Mouse (Mus musculus) lung, embryonic 16.5 days (tissue): ENCODE results near the gene Mrpl50. TPM values are rescaled to one million over a fixed set of nuclear protein-coding genes. Genes with fewer than 3 reads are reported as not detected.

Source experiments
- ATAC-seq: fragments of 200-750 bp; cut with Nextera tagmentation; 2 replicates; pipeline ENCODE4 v1.8.0; 2017; ENCODE audit warnings: low read depth, mild to moderate bottlenecking, moderate library complexity
- H3K27ac ChIP-seq: fragments of 300-500 bp; sonication (generic); 2 replicates; pipeline ENCODE4 v1.5.1; 2014; ENCODE audit warnings: mild to moderate bottlenecking, control low read depth, low read length
- H3K27me3 ChIP-seq: fragments of 300-500 bp; sonication (generic); 2 replicates; pipeline ENCODE4 v1.6.1; 2014; ENCODE audit warnings: low read depth, low read length, mixed read lengths; ENCODE audit not compliant: control insufficient read depth, insufficient read depth
- H3K36me3 ChIP-seq: fragments of 300-500 bp; sonication (generic); 2 replicates; pipeline ENCODE4 v1.6.1; 2014; ENCODE audit warnings: low read length; ENCODE audit not compliant: control insufficient read depth, insufficient read depth
- H3K4me1 ChIP-seq: fragments of 300-500 bp; sonication (generic); replicated peaks from 2 replicates; pipeline ENCODE4 v1.6.1; 2014; ENCODE audit warnings: low read length, mixed read lengths; ENCODE audit not compliant: control insufficient read depth, insufficient read depth
- H3K4me2 ChIP-seq: fragments of 300-500 bp; sonication (generic); 2 replicates; pipeline ENCODE4 v1.6.1; 2014; ENCODE audit warnings: low read depth, low read length, control low read depth
- H3K4me3 ChIP-seq: fragments of 300-500 bp; sonication (generic); 2 replicates; pipeline ENCODE4 v1.5.1; 2014; ENCODE audit warnings: mild to moderate bottlenecking, low read length, control low read depth
- H3K9ac ChIP-seq: fragments of 300-500 bp; sonication (generic); 2 replicates; pipeline ENCODE4 v1.6.1; 2014; ENCODE audit warnings: low read length, control low read depth
- H3K9me3 ChIP-seq: fragments of 300-500 bp; sonication (generic); 2 replicates; pipeline ENCODE4 v1.6.1; 2016; ENCODE audit warnings: low read length; ENCODE audit not compliant: control insufficient read depth
- WGBS: fragments of 180-500 bp; shearing (Covaris S2); extraction: QIAGEN DNeasy Blood & Tissue Kit; methylation state at CpG from one replicate; pipeline ENCODE4 v1.1.7; 2014; 5-methylcytosine and 5-hydroxymethylcytosine counted together
- polyA plus RNA-seq: library from polyadenylated mRNA; unstranded; fragments of >200 nt; fragmentation: Nextera tagmentation; extraction: Ambion mirVana; gene quantifications from 2 replicates; pipeline ENCODE4 v1.2.1, GENCODE M21; 2015

The Mrpl50 gene
- 62.1 and 64.7 TPM in 2 replicates for polyA plus RNA-seq

- Histone ChIP-seq H3K27me3 (no peaks in the 10 kb centered on the region), H3K4me1 (peaks cover 13% of the 10 kb centered on the region), H3K36me3 (peaks cover 5% of the 10 kb centered on the region), H3K27ac (peak within 1 kb of the TSS; percentile 66), H3K4me2 (peak within 1 kb of the TSS; percentile 75), H3K9ac (peak within 1 kb of the TSS; percentile 89), H3K4me3 (peak within 1 kb of the TSS; percentile 87), H3K9me3 (no peaks in the 10 kb centered on the region)
- WGBS, result under 1% methylated on average over 41 of the region's 41 CpGs
- ATAC-seq, result peak; percentile 100
Observed at GRCm38 (mm10) chr4:49520572-49521340, at the start of gene Mrpl50, which contains the start of gene Zfp189. TSS of gene Mrpl50 (minus strand) at chr4:49521093. TSS of gene Zfp189 (plus strand) at chr4:49521176.

GRCm38 (mm10) chr4:49567613-49568012 is 46.7 kb upstream of the Mrpl50 start:
- 14% methylated on average over 3 of the region's 3 CpGs for WGBS
- no peaks in the 10 kb centered on the region for H3K27me3 ChIP-seq
- no peak overlapping the region for H3K27ac ChIP-seq
- no peak overlapping the region for H3K4me3 ChIP-seq
- H3K36me3 ChIP-seq, result no peaks in the 10 kb centered on the region
- no peak overlapping the region for H3K4me2 ChIP-seq
- ATAC-seq, result peak; percentile 54
- H3K9ac ChIP-seq, result no peak overlapping the region
- no peaks in the 10 kb centered on the region for H3K9me3 ChIP-seq
- no peaks in the 10 kb centered on the region for H3K4me1 ChIP-seq

GRCm38 (mm10) chr4:49559915-49560772 is 39.3 kb upstream of the Mrpl50 start:
- Histone ChIP-seq H3K36me3 (no peaks in the 10 kb centered on the region), H3K9ac (no peak overlapping the region), H3K4me1 (no peaks in the 10 kb centered on the region), H3K9me3 (no peaks in the 10 kb centered on the region), H3K27me3 (no peaks in the 10 kb centered on the region), H3K4me2 (no peak overlapping the region), H3K27ac (no peak overlapping the region), H3K4me3 (no peak overlapping the region)
- ATAC-seq, result peak; percentile 45; the same call in 1 of the 2 replicates
- 54% methylated on average over 20 of the region's 20 CpGs for WGBS

DNA sequence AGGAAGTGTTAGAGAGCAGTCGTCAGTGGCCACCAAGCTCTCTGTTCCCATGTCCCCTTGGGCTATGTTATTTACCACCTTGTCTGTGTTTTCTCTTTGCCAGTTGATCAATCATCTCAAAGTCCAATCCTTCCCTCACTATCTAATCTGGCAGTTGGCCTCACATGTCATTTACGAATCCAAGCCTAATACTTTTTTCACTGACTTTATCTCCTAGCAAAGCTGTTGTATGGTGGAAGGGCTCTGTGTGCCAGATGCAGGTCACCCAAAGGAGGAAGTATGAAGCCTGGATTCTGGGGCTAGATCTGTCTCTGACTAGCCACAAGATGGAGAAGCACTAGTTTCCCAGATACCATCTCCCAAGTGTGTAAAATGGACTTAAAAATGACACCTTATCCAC is 37.3 kb upstream of the Mrpl50 start:
- no peak overlapping the region for H3K27ac ChIP-seq
- H3K27me3 ChIP-seq, result no peaks in the 10 kb centered on the region
- H3K36me3 ChIP-seq, result no peaks in the 10 kb centered on the region
- H3K4me2 ChIP-seq, result no peak overlapping the region
- no peaks in the 10 kb centered on the region for H3K4me1 ChIP-seq
- ATAC-seq, result no peak
- WGBS, result 43% methylated on average over 2 of the region's 2 CpGs
- no peak overlapping the region for H3K9ac ChIP-seq
- H3K9me3 ChIP-seq, result no peaks in the 10 kb centered on the region
- no peak overlapping the region for H3K4me3 ChIP-seq

- no peaks in the 10 kb centered on the region for H3K27me3 ChIP-seq
- no peak for ATAC-seq
- H3K4me1 ChIP-seq, result no peaks in the 10 kb centered on the region
- no peak overlapping the region for H3K9ac ChIP-seq
- no peak overlapping the region for H3K4me3 ChIP-seq
- no peaks in the 10 kb centered on the region for H3K36me3 ChIP-seq
- H3K9me3 ChIP-seq, result no peaks in the 10 kb centered on the region
- WGBS, result 93% methylated on average over 3 of the region's 7 CpGs
- H3K4me2 ChIP-seq, result no peak overlapping the region
- no peak overlapping the region for H3K27ac ChIP-seq
Observed at GRCm38 (mm10) chr4:49557375-49557774, 36.5 kb upstream of the Mrpl50 start.

- no peaks in the 10 kb centered on the region for H3K36me3 ChIP-seq
Observed at GRCm38 (mm10) chr4:49553380-49553779, 32.5 kb upstream of the Mrpl50 start.

GRCm38 (mm10) chr4:49549383-49549782 is 28.5 kb upstream of the Mrpl50 start, which contains the start of gene Aldob:
TSS of gene Aldob (minus strand) at chr4:49549546.
- H3K9ac ChIP-seq, result no peak within 1 kb of the TSS
- no peaks in the 10 kb centered on the region for H3K27me3 ChIP-seq
- no peak within 1 kb of the TSS for H3K27ac ChIP-seq
- no peaks in the 10 kb centered on the region for H3K4me1 ChIP-seq
- H3K4me2 ChIP-seq, result no peak within 1 kb of the TSS
- H3K9me3 ChIP-seq, result no peaks in the 10 kb centered on the region
- no peak for ATAC-seq
- WGBS, result 23% methylated on average over 3 of the region's 3 CpGs
- H3K4me3 ChIP-seq, result no peak within 1 kb of the TSS
- no peaks in the 10 kb centered on the region for H3K36me3 ChIP-seq

More at GRCm38 (mm10) chr4:49553380-49553779, 32.5 kb upstream of the Mrpl50 start:
- Histone ChIP-seq H3K9me3 (no peaks in the 10 kb centered on the region), H3K9ac (no peak overlapping the region), H3K4me1 (no peaks in the 10 kb centered on the region), H3K27ac (no peak overlapping the region), H3K4me2 (no peak overlapping the region), H3K4me3 (no peak overlapping the region), H3K27me3 (no peaks in the 10 kb centered on the region)
- ATAC-seq, result no peak
- 81% methylated on average over 5 of the region's 5 CpGs for WGBS

DNA sequence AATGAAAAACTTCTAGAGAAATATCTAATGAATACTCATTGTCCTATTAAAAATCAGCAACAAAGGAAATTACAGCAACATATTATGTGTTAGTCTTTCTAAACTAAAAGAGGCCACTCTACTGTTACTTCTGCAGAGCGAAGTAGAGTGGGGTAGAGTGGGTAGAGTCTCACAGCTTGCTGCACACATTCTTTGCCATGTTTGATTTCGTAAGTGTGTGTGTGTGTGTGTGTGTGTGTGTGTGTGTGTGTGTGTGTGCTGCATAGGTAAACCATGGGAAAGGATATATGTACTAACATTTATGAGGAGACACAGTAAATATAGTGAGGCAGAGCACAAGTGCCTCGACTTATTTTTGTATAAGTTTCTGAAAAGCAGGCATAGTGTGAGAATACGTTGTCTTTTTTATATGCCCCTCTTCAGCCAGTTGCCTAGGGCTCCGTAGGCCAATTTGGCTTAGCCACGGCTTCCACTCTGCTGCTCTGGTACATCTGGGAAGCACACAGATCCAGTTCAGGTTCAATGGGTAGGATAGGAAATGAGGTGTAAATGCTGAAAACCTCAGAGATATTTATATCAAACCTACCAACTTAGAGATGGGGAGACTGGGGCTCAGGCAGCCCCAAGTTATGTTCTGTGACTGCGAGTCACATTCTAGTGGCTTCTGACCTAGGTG is 26.8 kb upstream of the Mrpl50 start:
- no peak for ATAC-seq
- H3K9ac ChIP-seq, result no peak overlapping the region
- no peaks in the 10 kb centered on the region for H3K9me3 ChIP-seq
- H3K36me3 ChIP-seq, result no peaks in the 10 kb centered on the region
- H3K4me2 ChIP-seq, result no peak overlapping the region
- H3K27me3 ChIP-seq, result no peaks in the 10 kb centered on the region
- H3K4me1 ChIP-seq, result no peaks in the 10 kb centered on the region
- H3K27ac ChIP-seq, result no peak overlapping the region
- 80% methylated on average over 7 of the region's 7 CpGs for WGBS
- H3K4me3 ChIP-seq, result no peak overlapping the region
